Mouse (Mus musculus): ENCODE measurements at regions not wholly inside any gene's neighbourhood (a gene's known extent, or its start where the extent isn't known, plus 50 kb on each side); places are given as distances from the start of the nearest gene placed in this dataset.
A peak's percentile ranks its signal among the peaks of the same experiment; 100 is the strongest.

DNA sequence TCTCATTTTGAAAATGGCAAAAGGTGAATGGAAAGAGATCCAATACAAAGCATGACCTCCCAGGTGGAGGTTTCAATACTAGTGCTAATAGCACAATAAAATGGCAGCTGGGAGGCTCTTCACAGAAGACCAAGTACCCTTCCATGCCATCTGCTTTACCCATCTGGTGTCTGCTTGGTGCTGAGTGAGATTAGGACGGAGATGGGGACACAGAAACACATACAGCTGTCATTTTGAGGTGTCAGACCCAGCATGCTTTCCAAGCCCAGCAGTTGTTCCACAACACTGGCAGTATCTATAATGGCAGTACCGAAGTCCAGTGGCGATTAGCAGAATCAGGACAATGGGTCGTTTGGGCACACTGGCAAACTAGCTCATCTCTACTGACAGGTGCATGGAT, 118.9 kb upstream of the 1700064H15Rik start:
- ATAC-seq (replicated peaks; ENCODE audit: low FRiP score, poor library complexity, severe bottlenecking) = no peak

- no peak for ATAC-seq (replicated peaks; ENCODE audit: low FRiP score, poor library complexity, severe bottlenecking)
These were observed 123.5 kb upstream of the 1700064H15Rik start for GRCm38 (mm10) chr3:19751946-19752345.

- ATAC-seq (replicated peaks; ENCODE audit: low FRiP score, poor library complexity, severe bottlenecking) = no peak
These were observed 125.5 kb upstream of the 1700064H15Rik start for GRCm38 (mm10) chr3:19754011-19754410.

- no peak for ATAC-seq (replicated peaks; ENCODE audit: low FRiP score, poor library complexity, severe bottlenecking)
These were observed 126.2 kb upstream of the 1700064H15Rik start for GRCm38 (mm10) chr3:19754636-19755035.

- no peak for ATAC-seq (replicated peaks; ENCODE audit: low FRiP score, poor library complexity, severe bottlenecking)
These were observed 126.7 kb upstream of the 1700064H15Rik start for GRCm38 (mm10) chr3:19755136-19755535.

DNA sequence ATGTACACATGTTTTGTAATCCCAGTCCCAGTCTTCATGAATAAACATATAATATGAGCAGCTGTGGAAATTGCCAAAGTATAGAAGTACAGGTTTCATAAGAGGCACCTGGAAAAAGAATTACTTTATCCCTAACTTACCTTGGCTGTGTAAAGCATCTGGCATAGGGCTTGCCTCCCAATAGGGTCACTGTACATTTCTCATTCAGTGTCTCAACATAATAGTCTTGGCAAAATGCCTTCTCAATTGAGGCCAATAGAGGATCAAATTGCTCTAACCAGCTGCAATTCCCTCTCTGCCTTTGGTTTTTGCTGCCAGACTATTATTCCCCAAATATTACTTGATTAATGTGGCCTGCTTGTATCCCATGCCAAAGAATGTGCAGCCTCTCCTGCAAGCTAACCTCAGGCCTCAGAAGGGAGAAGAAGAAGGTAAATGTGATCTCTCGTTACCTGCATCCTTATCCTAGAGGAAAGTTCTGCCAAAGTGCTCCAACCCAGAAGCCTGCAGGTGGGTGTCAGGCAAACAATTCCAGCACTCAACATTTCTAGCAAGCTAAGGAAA, 158.2 kb upstream of the Cp start:
- ATAC-seq (replicated peaks; ENCODE audit: low FRiP score, poor library complexity, severe bottlenecking) = no peak

DNA sequence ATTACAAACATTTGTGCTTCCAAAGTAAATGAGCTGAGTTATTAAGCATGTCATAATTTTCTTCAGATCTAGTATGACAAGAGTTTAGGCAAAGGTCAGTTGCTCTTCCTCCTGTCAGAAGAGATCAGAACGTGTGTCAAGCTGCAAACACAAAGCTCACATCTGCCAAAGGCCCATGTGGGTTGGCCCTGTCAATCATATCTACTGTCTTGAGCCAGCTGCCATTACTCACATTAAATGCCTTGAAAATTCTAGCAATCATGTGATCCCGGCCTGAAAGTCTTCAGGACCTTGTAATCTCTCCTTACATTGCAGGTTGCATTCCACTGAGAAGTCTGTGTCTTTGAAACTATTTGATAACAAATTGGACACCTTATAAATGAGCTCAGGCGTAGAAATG, 146.8 kb upstream of the Cp start:
- no peak for ATAC-seq (replicated peaks; ENCODE audit: low FRiP score, poor library complexity, severe bottlenecking)

GRCm38 (mm10) chr3:19824904-19825303, 131.9 kb upstream of the Cp start:
- no peak for ATAC-seq (replicated peaks; ENCODE audit: low FRiP score, poor library complexity, severe bottlenecking)

- no peak for ATAC-seq (replicated peaks; ENCODE audit: low FRiP score, poor library complexity, severe bottlenecking)
These were observed 128.2 kb upstream of the Cp start for GRCm38 (mm10) chr3:19828518-19829246.

- ATAC-seq (replicated peaks; ENCODE audit: low FRiP score, poor library complexity, severe bottlenecking) = no peak
These were observed 127.1 kb upstream of the Cp start for GRCm38 (mm10) chr3:19829752-19830151.

- no peak for ATAC-seq (replicated peaks; ENCODE audit: low FRiP score, poor library complexity, severe bottlenecking)
These were observed 108.7 kb upstream of the Cp start for GRCm38 (mm10) chr3:19848031-19848735.

DNA sequence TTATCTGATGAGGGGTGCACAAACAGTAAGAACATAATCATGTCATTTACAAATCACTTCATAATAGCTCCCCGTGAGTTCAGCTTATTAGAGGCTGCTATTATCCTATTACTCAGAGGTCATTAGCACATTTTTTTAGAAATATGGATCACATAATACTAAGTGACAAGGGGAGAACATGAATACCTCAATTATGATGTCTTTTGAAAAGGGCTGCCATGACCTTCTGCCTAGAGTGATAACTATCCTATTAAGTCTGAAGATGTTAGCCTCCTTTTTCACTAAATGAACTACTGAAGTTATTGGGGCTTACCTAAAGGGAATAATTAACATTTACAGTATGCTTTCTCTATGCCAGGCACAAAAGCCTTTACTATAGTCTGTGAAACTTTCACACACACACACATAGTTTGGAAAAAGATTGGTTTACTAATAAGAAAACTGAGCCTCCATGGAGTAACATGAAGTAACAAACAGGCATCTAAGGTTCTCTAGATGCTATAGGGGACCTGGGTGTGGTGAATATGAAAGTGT, 108.1 kb upstream of the Cp start:
- no peak for ATAC-seq (replicated peaks; ENCODE audit: low FRiP score, poor library complexity, severe bottlenecking)

- no peak for ATAC-seq (replicated peaks; ENCODE audit: low FRiP score, poor library complexity, severe bottlenecking)
These were observed 74.2 kb upstream of the Cp start for GRCm38 (mm10) chr3:19882623-19883022.

DNA sequence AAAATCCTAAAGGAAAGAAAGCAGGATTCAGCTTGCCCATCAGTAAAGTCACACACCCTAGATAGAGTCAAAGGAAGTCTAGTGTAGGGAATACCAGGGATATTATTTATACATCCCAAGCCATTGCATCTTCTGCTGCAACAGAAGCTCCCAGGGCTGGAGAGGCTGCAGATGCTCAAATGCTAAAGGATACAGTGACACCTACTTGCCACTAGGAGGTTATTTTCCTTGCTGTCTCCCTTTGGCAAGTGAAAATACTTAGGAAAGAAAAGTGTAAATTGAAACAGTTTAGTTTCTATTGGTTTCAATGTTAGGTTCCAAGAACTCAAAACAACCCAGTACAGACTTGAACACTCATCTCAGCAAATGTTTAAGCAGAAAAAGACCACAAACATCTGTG, 68.4 kb upstream of the Cp start:
- ATAC-seq (replicated peaks; ENCODE audit: low FRiP score, poor library complexity, severe bottlenecking) = no peak

GRCm38 (mm10) chr3:19894258-19894629, 62.6 kb upstream of the Cp start:
- no peak for ATAC-seq (replicated peaks; ENCODE audit: low FRiP score, poor library complexity, severe bottlenecking)

DNA sequence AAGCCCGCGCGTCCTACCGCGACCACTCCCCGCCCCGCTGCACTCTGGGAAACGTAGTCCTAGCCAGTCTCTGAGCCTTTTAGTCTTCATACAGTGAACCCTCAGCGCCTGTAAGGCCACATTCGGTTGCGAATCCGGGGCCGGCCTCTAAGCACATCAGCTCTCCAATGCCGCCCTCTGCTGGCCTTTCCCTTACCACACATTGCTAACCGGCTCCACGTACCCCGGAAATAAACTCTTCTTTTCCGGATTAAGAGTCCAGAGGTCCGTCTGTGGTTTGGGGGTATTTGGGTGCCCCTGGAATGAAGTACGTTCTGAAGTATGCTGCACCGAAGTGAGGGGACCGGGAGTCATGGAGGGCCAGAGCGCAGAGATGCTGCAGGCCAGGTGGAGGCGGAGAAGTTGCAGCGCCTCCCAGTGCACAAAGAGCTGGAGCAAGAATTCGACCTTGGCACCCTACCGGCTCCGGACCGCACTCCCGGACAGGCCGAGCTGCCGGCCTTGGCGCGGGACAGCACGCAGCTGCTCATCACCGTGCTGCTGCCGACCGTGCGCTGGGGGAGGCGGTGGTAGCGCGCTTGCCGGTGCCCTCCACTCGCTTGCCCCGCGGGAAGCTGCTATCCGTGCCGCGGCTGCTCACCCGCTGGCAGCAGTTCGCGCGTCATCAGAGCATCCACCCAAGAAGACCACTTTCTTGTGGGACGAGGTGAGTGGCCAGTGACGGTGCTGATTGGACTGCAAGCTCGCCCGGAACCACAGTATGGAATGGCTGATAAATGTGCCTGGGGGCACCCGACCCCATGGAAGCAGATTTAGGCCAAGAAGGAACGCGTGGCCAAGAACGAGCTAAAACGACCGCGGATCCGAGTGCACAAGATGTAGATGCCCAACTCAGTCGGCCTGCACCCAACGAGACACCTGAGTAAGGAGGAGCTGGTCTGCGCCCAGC, 62.0 kb upstream of the Cp start:
- ATAC-seq (replicated peaks; ENCODE audit: low FRiP score, poor library complexity, severe bottlenecking) = peak; percentile 96

GRCm38 (mm10) chr3:19895755-19896154, 61.1 kb upstream of the Cp start:
- no peak for ATAC-seq (replicated peaks; ENCODE audit: low FRiP score, poor library complexity, severe bottlenecking)

DNA sequence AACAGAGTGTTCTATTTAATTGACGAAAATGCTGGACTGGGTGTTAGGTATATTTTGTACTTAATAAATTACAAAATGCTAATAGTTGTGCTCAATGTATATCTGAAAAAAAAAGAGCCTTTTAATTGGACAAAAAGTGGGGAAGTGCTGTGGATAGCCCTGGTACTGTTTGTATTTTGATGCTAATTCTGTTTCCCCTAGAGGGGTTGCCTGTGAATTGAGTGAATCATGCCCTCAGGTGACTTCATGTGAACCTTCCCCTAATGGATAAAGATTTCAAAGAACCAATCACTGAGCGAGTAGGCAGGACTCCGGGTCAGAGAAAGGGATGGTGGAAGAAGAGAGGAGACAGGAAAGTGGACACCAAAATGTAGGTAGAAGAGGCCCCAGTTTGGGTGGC, 59.7 kb upstream of the Cp start:
- ATAC-seq (replicated peaks; ENCODE audit: low FRiP score, poor library complexity, severe bottlenecking) = no peak

GRCm38 (mm10) chr3:19902226-19902625, 54.6 kb upstream of the Cp start:
- no peak for ATAC-seq (replicated peaks; ENCODE audit: low FRiP score, poor library complexity, severe bottlenecking)
